Mouse (Mus musculus) midbrain, embryonic 15.5 days (tissue): ENCODE data around the gene Snx21. TPM values are rescaled to one million over a fixed set of nuclear protein-coding genes. Genes with fewer than 3 reads are reported as not detected.

Experiments
- ATAC-seq: fragments of 200-750 bp; cut with Nextera tagmentation; replicated peaks from 2 replicates; pipeline ENCODE4 v1.8.0; 2017; ENCODE audit warnings: moderate TSS enrichment
- H3K27ac ChIP-seq: fragments of 300-500 bp; sonication (generic); 2 replicates; pipeline ENCODE4 v1.5.1; 2015; ENCODE audit warnings: mild to moderate bottlenecking, inconsistent platforms
- H3K27me3 ChIP-seq: fragments of 300-500 bp; sonication (generic); replicated peaks from 2 replicates; pipeline ENCODE4 v1.6.1; 2015; ENCODE audit warnings: inconsistent platforms
- H3K36me3 ChIP-seq: fragments of 300-500 bp; sonication (generic); replicated peaks from 2 replicates; pipeline ENCODE4 v1.6.1; 2015; ENCODE audit warnings: inconsistent platforms
- H3K4me1 ChIP-seq: fragments of 300-500 bp; sonication (generic); 2 replicates; pipeline ENCODE4 v1.6.1; 2015; ENCODE audit warnings: inconsistent platforms
- H3K4me2 ChIP-seq: fragments of 300-500 bp; sonication (generic); 2 replicates; pipeline ENCODE4 v1.6.1; 2015; ENCODE audit warnings: inconsistent platforms, mild to moderate bottlenecking, moderate library complexity
- H3K4me3 ChIP-seq: fragments of 300-500 bp; sonication (generic); 2 replicates; pipeline ENCODE4 v1.5.1; 2015; ENCODE audit warnings: mild to moderate bottlenecking, inconsistent platforms
- H3K9ac ChIP-seq: fragments of 300-500 bp; sonication (generic); 2 replicates; pipeline ENCODE4 v1.6.1; 2015; ENCODE audit warnings: mild to moderate bottlenecking, inconsistent platforms
- H3K9me3 ChIP-seq: fragments of 300-500 bp; sonication (generic); 2 replicates; pipeline ENCODE4 v1.6.1; 2016; ENCODE audit warnings: inconsistent platforms
- WGBS: fragments of 180-500 bp; shearing (Covaris S2); methylation state at CpG from one replicate; pipeline ENCODE4 v1.1.7; 2015; ENCODE audit warnings: mixed read lengths; 5-methylcytosine and 5-hydroxymethylcytosine counted together
- polyA plus RNA-seq: library from polyadenylated mRNA; unstranded; fragments of >200 nt; fragmentation: Nextera tagmentation; extraction: Ambion mirVana; gene quantifications from 2 replicates; pipeline ENCODE4 v1.2.1, GENCODE M21; 2015

The Snx21 gene
- polyA plus RNA-seq, 1 experiment from 2014 or later, result 34.8 TPM

DNA sequence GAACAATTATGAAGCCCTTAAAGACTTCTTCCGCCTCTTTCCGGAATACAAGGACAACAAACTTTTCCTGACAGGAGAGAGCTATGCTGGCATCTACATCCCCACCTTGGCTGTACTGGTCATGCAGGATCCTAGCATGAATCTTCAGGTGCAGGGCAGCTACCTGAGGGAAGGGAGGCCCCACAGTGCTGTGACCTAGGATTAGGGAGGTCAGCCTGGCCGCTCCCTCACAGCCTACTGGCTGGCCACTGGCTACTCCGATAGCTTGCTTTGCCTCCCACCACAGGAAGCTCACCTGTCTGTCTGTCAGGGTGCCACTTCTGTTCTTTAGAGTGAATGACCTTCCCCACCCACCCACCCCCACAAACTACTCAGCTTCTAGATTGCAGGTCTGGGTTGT lies 49.5 kb downstream of the Snx21 start:
- peaks cover 26% of the 10 kb centered on the region for H3K4me1 ChIP-seq
- no peak overlapping the region for H3K27ac ChIP-seq
- H3K27me3 ChIP-seq, result no peaks in the 10 kb centered on the region
- ATAC-seq, result no peak
- H3K4me3 ChIP-seq, result peak overlapping the region; percentile 64; the same call in 1 of the 2 replicates
- 90% methylated on average over 4 of the region's 4 CpGs for WGBS
- 0 out of 2 replicates have a peak, but pooled peaks cover 10% of the 10 kb centered on the region for H3K36me3 ChIP-seq
- H3K9ac ChIP-seq, result no peak overlapping the region
- no peaks in the 10 kb centered on the region for H3K9me3 ChIP-seq
- H3K4me2 ChIP-seq, result peak overlapping the region; percentile 100

Other genes with a start within 250 kb of the Snx21 start
- gene Wfdc2, start 223.4 kb upstream of the Snx21 start, polyA plus RNA-seq, result 2.6 and 3.2 TPM in 2 replicates
- not detected in 2 replicates for gene Spint3, start 212.4 kb upstream of the Snx21 start, polyA plus RNA-seq
- not detected in 2 replicates for gene Wfdc6a, start 200.4 kb upstream of the Snx21 start, polyA plus RNA-seq
- gene Eppin, start 192.2 kb upstream of the Snx21 start, polyA plus RNA-seq, result not detected in 2 replicates
- not detected in 2 replicates for gene Wfdc6b, start 172.3 kb upstream of the Snx21 start, polyA plus RNA-seq
- gene Wfdc8, start 172.2 kb upstream of the Snx21 start, polyA plus RNA-seq, result not detected in 2 replicates
- not detected in 2 replicates for gene Wfdc16, start 147.0 kb upstream of the Snx21 start, polyA plus RNA-seq
- not detected in 2 replicates for gene Wfdc10, start 129.8 kb upstream of the Snx21 start, polyA plus RNA-seq
- 0.34 TPM in 1 of 2 replicates, not detected in the other for gene Wfdc9, start 129.2 kb upstream of the Snx21 start, polyA plus RNA-seq
- not detected in 2 replicates for gene Wfdc11, start 111.7 kb upstream of the Snx21 start, polyA plus RNA-seq
- gene Wfdc13, start 100.7 kb upstream of the Snx21 start, polyA plus RNA-seq, result not detected in 2 replicates
- not detected in 2 replicates for gene Spint4, start 87.3 kb upstream of the Snx21 start, polyA plus RNA-seq
- not detected in 2 replicates for gene Spint5, start 70.5 kb upstream of the Snx21 start, polyA plus RNA-seq
- gene Wfdc3, start 39.9 kb upstream of the Snx21 start, polyA plus RNA-seq, result 1.3 and 1.9 TPM in 2 replicates
- gene Dnttip1, start 39.8 kb upstream of the Snx21 start, polyA plus RNA-seq, result 52.7 and 55.4 TPM in 2 replicates
- 56.6 and 64.4 TPM in 2 replicates for gene Ube2c, start 15.9 kb upstream of the Snx21 start, polyA plus RNA-seq
- gene Tnnc2, start 5.9 kb upstream of the Snx21 start, polyA plus RNA-seq, result not detected in 2 replicates
- 20.0 and 20.2 TPM in 2 replicates for gene Acot8, start 19.1 kb downstream of the Snx21 start, polyA plus RNA-seq
- gene Zswim3, start 19.3 kb downstream of the Snx21 start, polyA plus RNA-seq, result 17.8 and 18.4 TPM in 2 replicates
- gene Zswim1, start 36.9 kb downstream of the Snx21 start, polyA plus RNA-seq, result 28.3 and 31.3 TPM in 2 replicates
- gene Spata25, start 42.7 kb downstream of the Snx21 start, polyA plus RNA-seq, result not detected in 2 replicates
- 101 and 109 TPM in 2 replicates for gene Ctsa, start 47.0 kb downstream of the Snx21 start, polyA plus RNA-seq
- gene Neurl2, start 47.6 kb downstream of the Snx21 start, polyA plus RNA-seq, result 6.4 and 6.6 TPM in 2 replicates
- 105 and 121 TPM in 2 replicates for gene Pltp, start 71.9 kb downstream of the Snx21 start, polyA plus RNA-seq
- 85.3 and 93.1 TPM in 2 replicates for gene Pcif1, start 93.5 kb downstream of the Snx21 start, polyA plus RNA-seq
- 17.8 and 18.9 TPM in 2 replicates for gene Zfp335, start 125.9 kb downstream of the Snx21 start, polyA plus RNA-seq
- gene Mmp9, start 155.0 kb downstream of the Snx21 start, polyA plus RNA-seq, result 28.9 and 34.3 TPM in 2 replicates
- gene Slc12a5, start 175.0 kb downstream of the Snx21 start, polyA plus RNA-seq, result 63.8 and 64.0 TPM in 2 replicates
- 123 and 126 TPM in 2 replicates for gene Ncoa5, start 249.0 kb downstream of the Snx21 start, polyA plus RNA-seq